In genomic region chr13:60488131-60488883, GRCm38 (mm10) we compare ENCODE assay signal across 8 mouse cellular contexts.
A peak's percentile ranks its signal among the peaks of the same experiment; 100 is the strongest.
DNase-seq lines count a peak whose midpoint lies in the region; ATAC-seq and TF ChIP-seq lines count a peak whose summit lies in the region.

No protein-coding gene starts in this region.

- no peak for TF ChIP-seq EP300 in heart, postnatal 0 days (IDR thresholded peaks at IDR 0.05; ENCODE audit: low read depth)

- H3K36me3 ChIP-seq in neural tube, embryonic 13.5 days = no peaks in the 10 kb centered on the region
- no peaks in the 10 kb centered on the region for H3K36me3 ChIP-seq in heart, postnatal 0 days (replicated peaks; ENCODE audit: control insufficient read depth, insufficient read depth, low read length)

- no peaks in the 10 kb centered on the region for H3K27me3 ChIP-seq in neural tube, embryonic 13.5 days
- H3K27me3 ChIP-seq in heart, postnatal 0 days (ENCODE audit: control insufficient read depth, insufficient read depth, low read length) = no peaks in the 10 kb centered on the region

- no peak overlapping the region for H3K9ac ChIP-seq in neural tube, embryonic 13.5 days
- no peak overlapping the region for H3K9ac ChIP-seq in heart, postnatal 0 days (replicated peaks; ENCODE audit: low read depth, low read length)

- intact Hi-C loops in left cerebral cortex, adult 2 months (cut with DNase I) = loop anchor here (2.0 kb wide), 1 partner anchor 34 kb away; no protein-coding TSS in a partner anchor

- peak; percentile 59; the same call in 1 of the 2 replicates for ATAC-seq in neural tube, embryonic 13.5 days (ENCODE audit: low read depth)
- 0 out of 2 replicates have a peak, but pooled peaks have one; percentile 48 for ATAC-seq in heart, postnatal 0 days (ENCODE audit: insufficient read depth, low read depth)

- peaks cover 13% of the 10 kb centered on the region for H3K4me1 ChIP-seq in neural tube, embryonic 13.5 days (replicated peaks)
- peaks cover 23% of the 10 kb centered on the region for H3K4me1 ChIP-seq in heart, postnatal 0 days (ENCODE audit: control insufficient read depth, insufficient read depth)

- WGBS in neural tube, embryonic 13.5 days = 58% methylated on average over 13 of the region's 13 CpGs
- 32% methylated on average over 13 of the region's 13 CpGs for WGBS in heart, postnatal 0 days

- TF ChIP-seq CTCF in heart, postnatal 0 days (IDR thresholded peaks at IDR 0.05; ENCODE audit: low read depth) = no peak
- no peak; the same call in none of the 2 replicates for TF ChIP-seq CTCF in left cerebral cortex, adult 2 months (IDR thresholded peaks at IDR 0.05)

- H3K4me3 ChIP-seq in neural tube, embryonic 13.5 days = no peak overlapping the region
- no peak overlapping the region for H3K4me3 ChIP-seq in heart, postnatal 0 days (ENCODE audit: low read depth, low read length)
- no peak overlapping the region for H3K4me3 ChIP-seq in left cerebral cortex, adult 2 months

- DNase-seq in adrenal gland, adult 2 months = peak; percentile 69
- DNase-seq in adrenal gland, adult 18-20 months (ENCODE audit: low spot score in 2 of 2) = no peak
- no peak for DNase-seq in neural tube, embryonic 10.5 days (ENCODE audit: extremely low spot score, low spot score)
- peak; percentile 28 for DNase-seq in heart, postnatal 0 days (ENCODE audit: low spot score)
- peak in 1 of 2 experiments; percentile 59 for DNase-seq in left cerebral cortex, adult 2 months (ENCODE audit: extremely low spot score in 1 of 2, low spot score in 2 of 2)
- DNase-seq in right cerebral cortex, postnatal 36 days (ENCODE audit: low spot score in 2 of 2) = peak; percentile 39 to 48
- no peak for DNase-seq in urinary bladder, adult 18-20 months (ENCODE audit: low spot score in 2 of 2)

- peak overlapping the region; percentile 62 for H3K27ac ChIP-seq in neural tube, embryonic 13.5 days (replicated peaks)
- peak overlapping the region; percentile 51 for H3K27ac ChIP-seq in heart, postnatal 0 days (ENCODE audit: low read depth)
- H3K27ac ChIP-seq in left cerebral cortex, adult 2 months = peak overlapping the region; percentile 60; the same call in 1 of the 2 replicates

- no peaks in the 10 kb centered on the region for H3K9me3 ChIP-seq in neural tube, embryonic 13.5 days
- no peaks in the 10 kb centered on the region for H3K9me3 ChIP-seq in heart, postnatal 0 days (replicated peaks; ENCODE audit: control insufficient read depth, low read length)

- H3K4me2 ChIP-seq in neural tube, embryonic 13.5 days = no peak overlapping the region
- H3K4me2 ChIP-seq in heart, postnatal 0 days (ENCODE audit: low read depth, low read length) = peak overlapping the region; percentile 13; the same call in 1 of the 2 replicates

Comparison
In these comparisons a context has a peak if more than half of its experiments do, and no peak if none do; other contexts are left out.
1. DNase-seq: peak in adrenal gland, adult 2 months (single experiment), heart, postnatal 0 days (single experiment) and right cerebral cortex, postnatal 36 days (2 of 2); none in adrenal gland, adult 18-20 months (0 of 2), neural tube, embryonic 10.5 days (single experiment) and urinary bladder, adult 18-20 months (0 of 2).
2. Peak in every context shown above with its lines, with median percentiles within 50 percentile points of each other: H3K27ac ChIP-seq.